Mouse (Mus musculus): ENCODE results near the gene Cox4i1.

Gene Cox4i1

DNA sequence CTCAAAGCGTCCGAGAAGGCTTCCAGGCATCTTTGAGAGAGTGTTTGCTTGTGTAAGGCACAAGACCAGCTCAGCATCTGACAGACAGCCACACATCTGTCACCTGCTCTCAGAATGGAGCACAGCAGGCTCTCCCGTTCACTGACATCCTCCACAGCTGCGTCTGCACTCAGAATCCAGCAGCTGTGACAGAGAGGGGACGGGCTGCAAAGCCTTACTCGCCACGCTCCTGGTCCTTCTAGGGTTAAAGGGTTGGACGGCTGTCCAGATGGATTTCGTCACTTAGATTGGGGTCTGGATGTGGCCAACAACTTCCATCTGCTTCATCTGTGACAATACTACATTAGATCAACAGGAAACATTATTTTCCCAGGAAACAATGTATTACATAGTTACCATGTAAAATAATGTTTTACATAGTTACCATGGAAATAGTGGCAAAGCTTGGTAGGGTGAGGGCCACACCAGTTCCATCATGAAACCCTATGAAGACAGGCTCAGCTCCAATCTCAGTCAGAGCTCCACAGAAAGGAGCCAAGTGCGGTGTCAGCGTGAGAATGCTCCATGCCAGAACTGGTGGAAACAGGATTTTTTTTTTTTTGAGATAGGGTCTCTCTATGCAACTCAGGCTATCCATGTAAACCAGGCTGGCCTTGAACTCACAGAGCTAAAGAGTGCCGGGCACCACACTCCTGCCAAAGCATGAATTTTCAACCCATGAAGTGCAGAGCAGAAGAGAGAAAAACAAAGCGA lies 28.6 kb downstream of the Cox4i1 start:
- no peak for DNase-seq (ENCODE audit: low spot score)

- no peak for DNase-seq (ENCODE audit: low spot score)
Measured at GRCm38 (mm10) chr8:120697154-120697978, 29.3 kb downstream of the Cox4i1 start.

GRCm38 (mm10) chr8:120697979-120698272 lies 29.9 kb downstream of the Cox4i1 start:
- no peak for DNase-seq (ENCODE audit: low spot score)

GRCm38 (mm10) chr8:120698426-120698825 lies 30.4 kb downstream of the Cox4i1 start:
- DNase-seq (ENCODE audit: low spot score) = no peak

DNA sequence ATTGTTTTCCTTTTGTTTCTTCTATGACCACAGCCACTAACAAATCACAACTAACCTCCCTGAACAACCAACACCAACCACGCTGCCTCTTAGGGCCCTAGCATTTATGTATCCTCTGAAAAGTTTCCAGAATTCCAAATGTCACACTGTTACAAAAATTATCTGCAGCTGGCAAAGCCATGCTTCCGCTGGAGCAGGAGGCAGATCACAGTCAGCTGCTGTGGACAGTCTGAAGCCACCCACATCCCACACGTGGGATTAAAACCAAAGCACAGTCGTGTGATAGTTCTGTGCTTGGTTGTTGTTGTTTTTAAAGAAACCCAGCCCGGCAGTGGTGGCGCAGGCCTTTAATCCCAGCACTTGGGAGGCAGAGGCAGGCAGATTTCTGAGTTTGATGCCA lies 31.1 kb downstream of the Cox4i1 start:
- DNase-seq (ENCODE audit: low spot score) = no peak

DNA sequence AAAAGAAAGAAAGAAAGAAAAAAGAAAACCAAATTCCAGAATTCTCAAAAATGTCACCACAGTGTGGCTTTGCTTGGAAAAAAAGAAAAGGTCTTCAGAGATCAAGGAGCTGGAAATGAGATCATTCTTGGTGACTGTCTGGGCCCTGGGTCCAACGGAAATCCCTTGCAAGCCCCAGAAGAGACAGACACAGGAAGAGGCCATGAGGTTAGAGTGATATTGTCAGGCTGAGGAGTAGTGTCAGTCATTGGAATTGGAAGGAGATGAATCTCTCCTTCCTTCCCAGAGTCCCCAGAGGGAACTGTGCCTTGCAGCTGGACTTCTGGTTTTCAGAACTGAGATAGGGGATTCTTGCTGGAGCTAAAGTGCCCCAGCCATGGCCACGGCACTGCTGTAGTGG lies 31.5 kb downstream of the Cox4i1 start:
- DNase-seq (ENCODE audit: low spot score) = no peak

- no peak for DNase-seq (ENCODE audit: low spot score)
Measured at GRCm38 (mm10) chr8:120700053-120700452, 32.0 kb downstream of the Cox4i1 start.

DNA sequence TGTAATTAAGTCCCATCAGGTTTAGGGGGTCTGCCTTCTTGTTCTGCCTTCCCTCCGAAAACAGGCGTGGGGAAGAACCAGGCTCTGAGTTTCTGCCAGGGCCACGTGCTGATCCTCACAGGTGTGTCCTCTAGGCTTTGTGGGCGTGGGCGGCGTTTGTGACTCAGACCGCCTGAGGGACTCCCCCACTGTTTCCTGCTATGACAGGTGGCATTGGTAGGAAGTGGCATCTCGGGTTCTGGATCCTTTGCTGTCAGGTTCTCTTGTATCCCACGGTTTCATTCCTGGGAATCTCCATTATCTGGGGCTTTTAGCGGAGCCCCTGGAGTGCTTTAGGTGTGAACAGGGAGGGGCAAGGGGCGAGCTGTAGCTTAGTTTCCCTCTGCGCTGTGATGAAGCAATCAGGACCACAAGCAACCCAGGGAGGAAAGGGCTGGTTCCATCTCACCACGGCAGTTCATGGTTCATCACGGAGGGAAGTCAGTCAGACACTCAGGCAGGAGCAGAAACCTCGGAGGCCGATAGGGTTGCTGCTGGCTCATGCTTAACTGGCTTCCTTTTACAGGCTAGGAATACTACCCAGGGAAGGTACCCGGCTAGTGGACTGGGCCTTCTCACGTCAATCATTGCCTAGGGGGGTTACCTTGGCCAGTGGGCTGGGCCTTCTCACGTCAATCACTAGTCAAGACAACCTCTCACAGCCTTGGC lies 33.9 kb downstream of the Cox4i1 start:
- DNase-seq (ENCODE audit: low spot score) = no peak

DNA sequence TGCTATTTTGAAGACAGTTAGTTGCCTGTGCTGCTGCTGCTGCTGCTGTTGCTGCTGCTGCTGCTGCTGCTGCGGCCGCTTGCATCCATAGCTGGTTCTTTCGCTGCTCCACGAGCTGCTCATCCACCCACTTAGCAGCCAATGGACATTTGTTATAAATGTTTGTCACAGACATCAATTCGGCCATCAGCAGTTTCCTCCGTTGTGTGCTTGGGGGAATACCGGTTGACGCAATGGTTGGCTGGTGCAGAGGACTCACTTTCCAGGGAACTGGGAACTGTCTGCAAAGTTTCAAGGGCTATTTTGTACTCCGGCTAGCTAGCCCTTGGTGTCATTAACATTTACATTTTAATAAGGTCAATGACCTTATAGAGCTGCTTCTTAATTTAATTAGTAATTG lies 36.2 kb downstream of the Cox4i1 start:
- no peak for DNase-seq (ENCODE audit: low spot score)

DNA sequence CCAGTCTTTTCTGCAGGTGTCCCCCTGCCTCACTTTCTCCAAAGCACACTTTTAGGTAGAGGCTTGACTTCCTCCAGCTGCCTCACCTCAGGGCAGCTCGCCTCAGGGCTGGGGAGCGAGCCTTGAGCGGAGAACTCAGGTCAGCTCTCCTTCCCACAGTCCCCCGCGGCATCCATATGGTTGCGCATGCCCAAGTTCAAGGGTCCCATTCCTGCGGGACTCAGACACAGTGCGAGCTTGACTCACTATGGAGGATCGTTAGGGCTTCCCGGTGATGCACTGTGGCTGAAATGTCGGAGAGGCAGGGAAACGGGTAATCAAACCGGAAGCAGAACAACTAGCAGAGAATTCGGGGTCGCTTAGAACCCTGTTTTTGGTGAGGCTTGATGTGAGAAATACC lies 37.1 kb downstream of the Cox4i1 start:
- DNase-seq (ENCODE audit: low spot score) = no peak

DNA sequence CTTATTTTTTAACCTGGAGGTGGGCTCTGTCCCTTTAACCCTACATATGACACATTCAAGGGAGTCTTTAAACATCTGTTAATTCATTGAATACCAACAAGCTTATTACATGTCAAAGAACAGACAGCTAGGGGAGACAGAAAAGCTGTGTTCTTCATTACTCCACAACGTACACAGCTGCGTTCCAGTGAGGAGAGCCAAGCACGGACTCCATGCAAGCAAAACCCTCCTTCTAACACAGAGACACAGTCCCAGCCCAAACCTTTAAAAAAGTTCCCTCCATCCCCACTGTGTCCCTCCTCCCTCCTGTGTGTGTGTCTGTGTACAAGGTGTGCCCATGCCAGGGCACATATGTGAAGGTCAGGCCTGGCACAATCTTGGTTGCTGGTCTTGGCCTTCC lies 38.2 kb downstream of the Cox4i1 start:
- no peak for DNase-seq (ENCODE audit: low spot score)

GRCm38 (mm10) chr8:120709176-120709575 lies 41.2 kb downstream of the Cox4i1 start:
- no peak for DNase-seq (ENCODE audit: low spot score)

DNA sequence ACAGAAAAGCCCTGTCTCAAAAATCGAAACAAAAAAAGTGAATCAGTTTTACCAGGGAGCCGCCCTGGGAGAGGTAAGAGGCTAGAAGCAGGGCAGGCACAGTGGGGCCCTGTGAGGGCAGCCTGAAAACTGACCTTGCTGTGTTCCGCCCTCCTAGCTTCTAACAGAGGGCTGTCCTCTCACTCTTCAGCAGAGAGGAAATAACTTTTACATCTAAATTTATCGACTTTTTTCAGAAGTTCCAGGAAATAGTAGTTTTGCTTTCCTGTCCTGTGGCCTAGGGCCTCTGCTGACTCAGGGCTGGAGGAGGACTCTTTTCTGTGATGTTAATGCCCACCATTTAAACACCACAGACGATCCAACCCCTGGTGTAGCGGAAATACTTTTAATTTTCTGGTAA lies 47.2 kb downstream of the Cox4i1 start:
- no peak for DNase-seq (ENCODE audit: low spot score)

GRCm38 (mm10) chr8:120715996-120716680 lies 48.1 kb downstream of the Cox4i1 start:
- DNase-seq (ENCODE audit: low spot score) = no peak

GRCm38 (mm10) chr8:120719586-120720236 lies 51.7 kb downstream of the Cox4i1 start:
- no peak for DNase-seq (ENCODE audit: low spot score)

GRCm38 (mm10) chr8:120723025-120723424 lies 55.0 kb downstream of the Cox4i1 start:
- DNase-seq (ENCODE audit: low spot score) = no peak
